In the genomic region with DNA sequence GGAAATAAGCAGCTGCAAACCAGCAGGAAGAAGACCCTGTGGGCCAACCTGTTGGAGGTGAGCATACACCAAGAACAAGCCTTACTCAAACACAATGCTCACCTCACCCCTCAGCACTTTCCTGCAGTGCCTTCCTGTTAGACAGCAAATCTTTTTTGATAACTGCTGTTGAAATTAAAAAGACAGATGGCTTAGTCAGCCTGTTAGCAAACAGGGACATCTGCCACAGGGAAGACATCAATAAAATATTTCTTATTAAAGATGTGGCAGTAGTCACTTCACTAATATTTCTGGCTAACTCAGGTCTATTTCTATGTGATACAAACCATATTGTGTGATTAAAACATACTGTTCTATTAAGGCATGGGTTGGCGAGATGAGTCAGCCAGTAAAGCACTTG, we compare ENCODE assay signal across 26 mouse cellular contexts.
"Had no signal": no experiment of that assay in that cellular context is flagged by ENCODE, and none has a peak within 500 bp of the region (broad histone marks: within the 10 kb centered on the region; RNA-seq: fewer than 3 reads in every experiment).

No protein-coding gene starts in this region.

- H3K27me3 ChIP-seq: heart, embryonic 13.5 days; heart, embryonic 15.5 days; hindbrain, embryonic 13.5 days; hindbrain, embryonic 15.5 days; kidney, embryonic 15.5 days; limb, embryonic 13.5 days; limb, embryonic 15.5 days; liver, embryonic 12.5 days had no signal

- H3K4me3 ChIP-seq: heart, adult 2 months; heart, embryonic 13.5 days; heart, embryonic 15.5 days; hindbrain, embryonic 13.5 days; hindbrain, embryonic 15.5 days; kidney, embryonic 15.5 days; limb, embryonic 13.5 days; limb, embryonic 15.5 days; liver, embryonic 12.5 days had no signal

- DNase-seq: gastrocnemius, postnatal 14 days; gastrocnemius, postnatal 36 days; heart, adult 11 months; heart, adult 2 months; heart, postnatal 14 days; heart, postnatal 36 days; kidney, adult 11 months; kidney, adult 2 months; kidney, adult 9 months; kidney, postnatal 14 days; kidney, postnatal 36 days; left cerebral cortex, postnatal 4 days; lung, adult 18-20 months had no signal

- H3K9ac ChIP-seq: heart, embryonic 13.5 days; heart, embryonic 15.5 days; hindbrain, embryonic 13.5 days; hindbrain, embryonic 15.5 days; kidney, embryonic 15.5 days; limb, embryonic 13.5 days; limb, embryonic 15.5 days; liver, embryonic 12.5 days; liver, embryonic 14.5 days had no signal

- H3K4me1 ChIP-seq: heart, embryonic 13.5 days; heart, embryonic 15.5 days; hindbrain, embryonic 13.5 days; hindbrain, embryonic 15.5 days; kidney, embryonic 15.5 days; limb, embryonic 13.5 days; limb, embryonic 15.5 days; liver, embryonic 12.5 days had no signal

- ATAC-seq: hindbrain, postnatal 0 days; intestine, embryonic 16.5 days; liver, embryonic 12.5 days had no signal

- H3K4me2 ChIP-seq: heart, embryonic 11.5 days; heart, embryonic 13.5 days; heart, embryonic 15.5 days; hindbrain, embryonic 13.5 days; hindbrain, embryonic 15.5 days; kidney, embryonic 15.5 days; limb, embryonic 13.5 days; limb, embryonic 15.5 days; liver, embryonic 12.5 days had no signal

- H3K27ac ChIP-seq: heart, adult 2 months; heart, embryonic 13.5 days; heart, embryonic 15.5 days; hindbrain, embryonic 13.5 days; hindbrain, embryonic 15.5 days; hindbrain, postnatal 0 days; kidney, embryonic 15.5 days; kidney, postnatal 0 days; limb, embryonic 13.5 days; limb, embryonic 15.5 days; liver, embryonic 12.5 days; liver, embryonic 14.5 days had no signal

- H3K9me3 ChIP-seq: heart, embryonic 13.5 days; heart, embryonic 15.5 days; hindbrain, embryonic 13.5 days; hindbrain, embryonic 15.5 days; kidney, embryonic 15.5 days; limb, embryonic 13.5 days; limb, embryonic 15.5 days; liver, embryonic 12.5 days had no signal
